Mouse (Mus musculus): ENCODE measurements at regions not wholly inside any gene's neighbourhood (a gene's known extent, or its start where the extent isn't known, plus 50 kb on each side); places are given as distances from the start of the nearest gene placed in this dataset.
"Not testable (repeated sequence)": the region's sequence is repeated elsewhere in the genome, so short reads cannot be mapped to it uniquely, and the experiment has no call there.

DNA sequence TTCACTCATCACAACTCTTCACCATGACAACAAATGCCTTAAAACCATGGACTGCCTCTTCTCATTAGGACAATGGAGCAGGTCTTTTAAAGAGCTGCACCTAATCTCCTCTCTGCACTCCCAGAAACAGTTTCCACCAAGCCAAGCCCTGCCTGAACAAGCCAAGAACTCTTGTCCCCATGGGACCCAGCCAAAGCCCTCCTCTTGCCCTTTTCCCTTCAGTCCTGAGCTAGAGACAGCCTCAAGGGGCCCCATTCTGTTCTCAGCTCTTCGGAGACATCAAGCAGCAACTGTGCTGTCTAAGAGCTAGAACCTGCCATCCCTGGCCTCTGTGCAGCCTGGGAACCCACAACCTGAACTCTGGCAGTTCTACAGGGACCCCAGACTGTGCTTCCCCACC, 345.0 kb upstream of the Irak1bp1 start:
- peak; percentile 4 for DNase-seq (ENCODE audit: low spot score)

DNA sequence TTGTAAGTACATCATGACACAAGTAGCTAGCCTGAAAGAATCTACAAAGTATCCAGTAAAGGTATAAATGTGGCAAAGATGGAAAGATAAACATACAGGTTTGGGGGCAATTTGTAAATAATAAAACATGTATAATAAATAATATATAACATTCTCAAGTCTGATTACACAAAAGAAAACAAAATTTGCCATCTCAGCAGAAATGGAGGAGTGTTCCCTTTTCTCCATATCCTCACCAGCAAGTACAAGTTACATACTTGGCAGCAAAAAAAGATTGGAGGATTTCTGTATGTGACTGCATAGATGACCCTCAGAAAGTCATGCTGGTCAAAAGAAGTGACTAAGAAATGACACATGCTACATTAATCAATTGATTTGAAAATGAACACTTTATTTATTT, 335.9 kb upstream of the Irak1bp1 start:
- no peak for DNase-seq (ENCODE audit: low spot score)

- DNase-seq (ENCODE audit: low spot score), result no peak
Observed at GRCm38 (mm10) chr9:82510014-82510413, 319.3 kb upstream of the Irak1bp1 start.

GRCm38 (mm10) chr9:82518993-82519392, 310.3 kb upstream of the Irak1bp1 start:
- no peak for DNase-seq (ENCODE audit: low spot score)

DNA sequence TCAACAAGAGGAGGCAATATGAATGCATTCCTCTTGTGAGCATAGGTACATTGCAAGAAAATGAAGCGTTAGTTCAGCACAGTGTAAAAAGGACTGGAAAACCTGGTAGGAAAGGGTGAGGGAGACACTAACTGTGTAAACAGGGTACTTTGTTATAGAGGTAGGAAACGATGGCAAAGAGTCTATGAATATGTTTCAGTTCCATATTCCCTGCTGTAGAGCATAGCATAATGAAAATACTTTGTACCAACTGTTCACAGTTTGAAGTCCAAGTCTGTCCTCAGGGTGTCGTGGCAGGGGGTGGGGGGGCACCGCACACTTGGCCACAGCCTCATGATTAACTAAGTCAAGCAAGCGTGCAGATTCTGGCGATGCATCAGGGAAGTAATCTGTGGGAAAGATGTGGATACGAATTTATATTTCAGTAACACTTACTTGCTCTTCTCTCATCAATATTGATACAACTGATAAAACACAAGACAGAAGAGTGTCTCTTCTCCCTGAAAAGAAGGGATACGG, 301.4 kb upstream of the Irak1bp1 start:
- DNase-seq (ENCODE audit: low spot score), result no peak

DNA sequence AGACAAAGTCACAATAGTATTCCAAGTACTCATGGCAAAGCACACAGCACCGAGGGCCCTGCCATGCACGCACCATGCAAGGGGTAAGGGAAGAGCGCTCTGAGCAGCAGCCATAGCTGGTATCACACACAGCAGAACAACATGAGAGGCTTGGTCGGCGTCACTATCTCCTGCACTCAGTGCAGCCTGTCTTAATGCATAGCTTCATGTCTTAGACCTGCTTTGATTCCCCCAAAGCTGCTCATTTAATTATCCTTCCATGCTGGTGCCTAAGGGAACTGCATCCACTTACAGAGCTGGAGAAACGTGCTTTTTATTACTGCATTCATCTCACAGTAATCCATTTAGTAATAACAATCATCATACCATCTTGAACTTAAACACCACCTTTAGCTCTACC, 276.6 kb upstream of the Irak1bp1 start:
- no peak for DNase-seq (ENCODE audit: low spot score)

DNA sequence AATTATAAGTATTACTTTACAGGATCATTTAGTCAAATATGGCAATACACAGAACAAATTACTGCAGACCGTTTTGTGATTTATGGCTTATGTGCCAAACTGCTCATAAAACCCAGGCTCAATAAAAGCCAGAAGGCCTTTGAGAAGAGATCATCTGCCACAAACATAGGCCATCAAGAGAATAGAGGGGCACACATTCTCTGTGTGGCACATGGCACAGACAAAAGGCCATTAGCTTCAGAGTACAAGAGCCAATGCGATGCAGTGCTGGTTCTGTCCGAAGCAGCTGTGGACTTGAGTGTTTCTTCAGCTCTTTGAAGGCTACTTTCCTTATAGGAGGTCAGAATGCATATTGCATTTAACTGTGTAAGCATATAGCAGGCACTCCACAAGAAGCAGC, 276.1 kb upstream of the Irak1bp1 start:
- DNase-seq (ENCODE audit: low spot score), result no peak

DNA sequence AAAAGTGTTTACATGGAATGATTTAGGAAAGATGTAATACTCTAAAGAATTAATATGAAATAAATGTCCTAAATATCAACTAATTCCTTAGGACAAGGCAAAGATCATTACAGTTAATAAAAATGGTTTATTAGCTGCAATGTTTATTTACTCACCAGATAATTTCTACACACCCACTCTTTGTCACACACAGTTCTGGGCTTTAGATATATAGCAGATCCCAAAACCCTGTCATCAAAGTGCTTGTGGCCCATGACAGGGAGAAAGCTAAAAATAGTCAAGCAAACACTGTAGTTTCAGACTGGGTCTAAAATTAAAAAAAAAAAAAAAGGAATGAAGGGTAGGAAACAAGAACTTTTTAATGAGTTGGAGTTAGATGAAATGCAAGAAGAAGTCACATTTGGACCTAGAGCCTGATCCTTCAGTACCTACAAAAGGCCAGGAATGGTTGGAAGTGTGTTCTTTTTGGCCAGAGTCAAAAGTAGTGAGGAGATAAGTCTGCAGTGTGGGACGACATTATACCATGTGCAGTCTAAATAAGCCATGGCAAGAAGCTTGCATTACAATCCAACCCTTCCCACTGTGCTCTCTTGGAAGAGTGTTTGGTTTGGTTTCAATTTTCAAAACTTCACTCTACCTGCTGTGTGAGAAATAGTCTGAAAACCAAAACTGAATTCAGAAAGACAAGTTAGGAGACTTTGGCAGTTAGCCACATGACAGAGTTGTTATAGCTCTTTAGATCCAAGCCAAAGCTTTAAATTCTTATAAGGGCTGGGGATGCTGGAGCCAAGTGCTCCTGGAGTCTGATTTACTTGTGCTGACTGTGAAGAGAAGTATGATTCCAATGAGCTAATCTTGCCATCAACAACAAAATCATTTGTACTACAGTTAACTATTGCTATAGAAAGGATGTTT, 266.5 kb upstream of the Irak1bp1 start:
- DNase-seq (ENCODE audit: low spot score), result no peak

- DNase-seq (ENCODE audit: low spot score), result no peak
Observed at GRCm38 (mm10) chr9:82581373-82582018, 247.8 kb upstream of the Irak1bp1 start.

GRCm38 (mm10) chr9:82609111-82609510, 220.2 kb upstream of the Irak1bp1 start:
- no peak for DNase-seq (ENCODE audit: low spot score)

GRCm38 (mm10) chr9:82609946-82610345, 219.4 kb upstream of the Irak1bp1 start:
- no peak for DNase-seq (ENCODE audit: low spot score)

DNA sequence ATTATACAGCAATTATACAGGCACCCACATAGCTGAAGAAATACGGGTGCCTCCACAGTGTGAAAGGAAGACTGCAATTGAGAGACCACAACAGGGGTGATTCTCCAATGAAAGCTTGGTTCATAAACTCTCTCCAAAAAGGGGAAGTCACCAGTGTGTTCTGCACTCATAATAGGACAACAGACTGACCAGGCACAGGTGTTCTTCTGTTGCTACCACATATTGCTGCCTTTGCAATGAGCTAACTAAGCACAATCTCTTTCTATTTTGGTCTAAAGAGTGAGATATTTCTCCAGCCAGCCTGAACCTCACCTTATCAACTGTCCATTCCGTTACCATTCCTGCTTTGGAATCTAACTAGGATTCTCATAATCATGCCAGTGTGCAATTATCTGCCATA, 216.8 kb upstream of the Irak1bp1 start:
- DNase-seq (ENCODE audit: low spot score), result no peak

DNA sequence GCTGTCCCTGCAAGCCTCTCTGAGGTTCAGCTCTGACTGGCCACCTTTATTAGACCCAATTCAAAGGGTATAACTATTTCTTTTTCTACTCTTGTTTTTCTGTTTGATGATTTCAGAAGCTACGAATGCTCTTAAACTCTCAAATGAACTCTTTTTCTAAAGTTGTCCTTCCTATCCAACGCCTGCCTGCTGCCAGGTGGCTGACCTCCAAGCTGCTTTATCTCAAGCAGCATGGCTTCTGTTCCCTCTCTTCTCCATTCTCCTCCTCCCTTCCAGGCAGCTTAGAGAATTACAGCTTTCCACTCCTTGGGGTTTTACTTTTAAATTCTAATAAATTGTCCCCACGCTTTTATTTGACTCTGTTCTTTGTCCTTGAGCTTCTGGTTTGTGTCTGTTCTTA, 196.9 kb upstream of the Irak1bp1 start:
- no peak for DNase-seq (ENCODE audit: low spot score)

GRCm38 (mm10) chr9:82640277-82640676, 189.1 kb upstream of the Irak1bp1 start:
- no peak for DNase-seq (ENCODE audit: low spot score)

DNA sequence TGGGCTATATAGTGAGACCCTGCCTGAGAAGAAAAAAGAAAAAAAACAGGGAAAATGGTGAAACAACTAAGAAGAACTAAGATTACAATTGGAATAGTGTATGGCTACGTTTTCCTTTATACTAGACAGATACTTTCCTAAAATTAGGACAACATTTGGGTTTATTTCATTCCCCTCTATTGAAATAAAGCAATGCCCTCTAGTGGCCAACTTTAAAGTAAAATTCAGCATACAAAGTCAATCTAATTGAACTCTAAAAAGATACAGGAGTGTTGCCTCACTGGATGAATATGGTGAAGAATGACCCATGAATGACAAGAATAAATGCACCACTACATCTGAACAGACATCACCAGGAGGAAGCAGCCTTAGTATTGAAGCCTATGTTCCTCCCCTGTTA, 185.4 kb upstream of the Irak1bp1 start:
- DNase-seq (ENCODE audit: low spot score), result no peak

DNA sequence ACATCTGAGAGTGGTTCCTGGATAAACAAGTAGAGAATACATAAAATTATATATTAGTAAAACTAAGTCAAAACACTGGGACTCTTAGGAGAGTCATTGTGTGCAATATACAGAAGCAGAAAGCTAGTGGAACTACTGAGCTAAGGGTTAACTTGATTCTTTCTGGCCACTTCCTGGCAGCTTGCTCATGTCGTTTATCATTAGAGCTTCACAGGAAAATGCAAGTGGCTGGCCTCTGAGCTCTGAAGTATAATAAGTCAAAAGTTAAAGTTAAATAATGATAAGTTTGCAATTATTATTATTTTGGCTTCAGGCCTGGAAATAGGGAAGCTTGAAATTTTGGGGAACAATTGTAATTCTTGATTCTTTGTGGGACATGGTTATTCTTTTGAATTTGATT, 173.8 kb upstream of the Irak1bp1 start:
- not testable (repeated sequence) for DNase-seq (ENCODE audit: low spot score)

- DNase-seq (ENCODE audit: low spot score), result no peak
Observed at GRCm38 (mm10) chr9:82682196-82682595, 147.1 kb upstream of the Irak1bp1 start.

GRCm38 (mm10) chr9:82709411-82709983, 119.8 kb upstream of the Irak1bp1 start:
- DNase-seq (ENCODE audit: low spot score), result no peak

DNA sequence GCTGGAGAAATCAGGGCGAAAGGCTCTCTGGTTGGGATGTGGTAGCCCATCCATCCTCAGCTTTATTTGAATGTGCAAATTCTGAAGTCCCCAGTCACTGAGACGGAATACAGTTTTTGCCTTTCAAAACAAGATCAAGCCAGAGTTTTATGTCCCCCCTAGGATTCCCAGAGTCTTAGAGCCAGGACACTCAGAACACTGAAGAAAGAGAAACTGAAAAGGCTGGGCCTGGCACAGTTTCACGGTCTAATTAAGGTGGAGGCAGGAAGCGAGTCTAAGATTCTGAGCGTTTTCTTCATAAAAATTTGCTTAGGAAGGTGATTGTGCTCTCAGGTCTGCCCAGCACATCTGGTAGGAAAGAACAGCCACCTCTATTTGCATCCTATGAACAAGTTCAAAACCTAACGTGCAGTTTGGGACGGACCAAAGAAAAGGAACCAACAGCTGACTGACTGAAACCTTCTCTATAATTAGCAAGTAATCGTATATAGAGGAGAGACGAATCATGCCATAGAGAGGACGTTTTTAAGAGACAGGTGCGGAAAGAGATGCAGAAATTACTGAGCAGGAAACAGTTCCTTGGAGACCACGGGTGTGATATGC, 119.2 kb upstream of the Irak1bp1 start:
- DNase-seq (ENCODE audit: low spot score), result peak; percentile 4

- DNase-seq (ENCODE audit: low spot score), result no peak
Observed at GRCm38 (mm10) chr9:82710945-82711516, 118.3 kb upstream of the Irak1bp1 start.

DNA sequence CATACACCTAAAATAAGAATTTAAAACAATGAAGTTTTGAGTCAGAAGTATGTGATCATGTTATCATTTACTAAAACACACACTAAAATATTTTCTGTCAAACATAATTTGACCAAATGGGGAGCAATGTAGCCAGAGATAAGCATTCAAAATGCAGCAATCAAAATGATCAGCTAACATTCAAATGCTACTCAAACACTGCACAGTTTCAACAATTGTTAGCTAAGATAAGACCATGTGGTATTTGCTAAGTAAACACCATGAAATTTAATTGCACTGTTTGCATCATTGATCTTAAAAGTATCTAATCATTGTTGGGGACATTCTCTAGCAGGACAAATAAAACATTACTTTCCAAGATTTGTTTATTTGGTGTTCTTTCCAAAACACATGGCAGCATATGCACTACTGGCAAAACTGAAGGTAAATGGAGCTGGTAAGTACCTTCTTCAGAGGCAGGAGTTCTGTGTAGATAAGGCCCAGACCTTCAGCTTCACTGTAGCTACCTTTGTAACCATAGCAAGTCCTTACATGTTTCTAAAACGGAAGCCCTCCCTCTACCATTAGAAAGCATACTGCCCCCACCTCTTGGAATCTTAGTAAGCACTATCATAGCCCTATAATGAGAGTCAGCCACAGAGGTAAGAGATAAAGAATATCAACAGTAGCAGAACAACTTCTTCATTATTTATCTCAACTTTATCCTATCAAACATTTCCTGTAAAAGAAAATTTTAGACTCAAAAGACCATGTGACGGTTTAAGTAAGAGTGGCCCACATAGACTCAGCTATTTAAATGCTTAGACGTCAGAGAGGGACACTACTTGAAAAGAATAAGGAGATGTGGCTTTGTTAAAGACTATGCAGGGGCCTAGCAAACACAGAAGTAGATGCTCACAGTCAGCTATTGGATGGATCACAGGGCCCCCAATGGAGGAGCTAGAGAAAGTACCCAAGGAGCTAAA, 116.3 kb upstream of the Irak1bp1 start:
- no peak for DNase-seq (ENCODE audit: low spot score)

All from testis, postnatal 14 days (tissue).